Mouse (Mus musculus): Measurements from ENCODE around the gene Mrps35. TPM values are rescaled to one million over a fixed set of nuclear protein-coding genes. Genes with fewer than 3 reads are reported as not detected.

Mrps35 gene
- total and polyA plus RNA-seq, 2 experiments from 2014 or later, result 17.6 to 196 TPM

DNA sequence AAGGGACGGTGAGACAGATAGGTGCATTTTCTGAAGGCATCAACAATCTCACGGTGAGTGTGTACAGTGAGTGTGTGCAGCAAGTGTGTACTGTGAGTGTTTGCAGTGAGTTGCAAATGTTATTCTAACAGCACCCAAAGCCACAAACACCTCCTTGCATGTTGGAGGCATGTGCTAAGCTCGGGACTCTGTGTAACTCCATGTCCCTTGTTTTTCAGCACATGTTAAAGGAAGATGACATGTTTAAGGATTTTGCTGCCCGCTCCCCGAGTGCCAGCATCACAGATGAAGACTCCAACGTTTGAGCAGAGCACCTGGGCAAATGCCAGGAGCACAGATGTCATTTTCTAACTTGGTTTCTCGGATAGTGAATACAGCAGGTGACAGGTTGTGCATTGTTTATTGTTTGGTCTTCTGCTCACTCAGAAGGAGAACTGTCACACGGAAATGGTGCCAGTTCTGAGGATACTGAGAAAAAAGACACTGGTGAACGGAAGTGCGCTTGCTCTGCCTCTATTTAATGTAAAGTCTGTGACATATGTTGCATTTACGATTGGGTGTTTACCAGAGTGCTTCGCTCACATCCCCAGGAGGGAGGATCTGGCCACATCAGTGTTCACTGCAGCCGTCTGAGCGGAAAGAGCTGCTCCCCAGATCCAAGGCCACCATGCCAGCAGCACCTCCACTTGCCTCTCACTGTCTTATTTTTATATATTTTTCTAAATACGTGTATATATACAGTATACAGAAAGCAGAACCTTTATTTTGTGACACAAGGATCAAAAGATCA is 12.3 kb upstream of the Mrps35 start:
- H3K9me3 ChIP-seq (replicated peaks; ENCODE audit: control insufficient read depth, low read length), result no peaks in the 10 kb centered on the region
- no peak overlapping the region for H3K27ac ChIP-seq (ENCODE audit: low read depth)
- 82% methylated on average over 15 of the region's 15 CpGs for WGBS
- H3K4me1 ChIP-seq (ENCODE audit: control insufficient read depth, insufficient read depth), result peaks cover 8% of the 10 kb centered on the region; the same call in 1 of the 2 replicates
- no peak for DNase-seq (ENCODE audit: low spot score)
- no peaks in the 10 kb centered on the region for H3K27me3 ChIP-seq (ENCODE audit: control insufficient read depth, insufficient read depth, low read length)
- TF ChIP-seq CTCF (IDR thresholded peaks at IDR 0.05; ENCODE audit: low read depth) (no peak), EP300 (IDR thresholded peaks at IDR 0.05; ENCODE audit: low read depth) (no peak)
- no peak overlapping the region for H3K4me2 ChIP-seq (ENCODE audit: low read depth, low read length)
- ATAC-seq (ENCODE audit: insufficient read depth, low read depth), result no peak
- no peak overlapping the region for H3K4me3 ChIP-seq (ENCODE audit: low read depth, low read length)
- H3K9ac ChIP-seq (replicated peaks; ENCODE audit: low read depth, low read length), result no peak overlapping the region
- H3K36me3 ChIP-seq (replicated peaks; ENCODE audit: control insufficient read depth, insufficient read depth, low read length), result peaks cover 67% of the 10 kb centered on the region

GRCm38 (mm10) chr6:147032303-147032925 is 10.2 kb upstream of the Mrps35 start, which contains the start of gene Rep15:
Rep15 (plus strand) TSS chr6:147032584.
- Histone ChIP-seq H3K27me3 (ENCODE audit: control insufficient read depth, insufficient read depth, low read length) (no peaks in the 10 kb centered on the region), H3K4me2 (ENCODE audit: low read depth, low read length) (no peak within 1 kb of the TSS), H3K4me3 (ENCODE audit: low read depth, low read length) (no peak within 1 kb of the TSS), H3K9ac (replicated peaks; ENCODE audit: low read depth, low read length) (no peak within 1 kb of the TSS), H3K36me3 (replicated peaks; ENCODE audit: control insufficient read depth, insufficient read depth, low read length) (peaks cover 46% of the 10 kb centered on the region), H3K4me1 (ENCODE audit: control insufficient read depth, insufficient read depth) (peaks cover 8% of the 10 kb centered on the region; the same call in 1 of the 2 replicates), H3K27ac (ENCODE audit: low read depth) (no peak within 1 kb of the TSS), H3K9me3 (replicated peaks; ENCODE audit: control insufficient read depth, low read length) (no peaks in the 10 kb centered on the region)
- ATAC-seq (ENCODE audit: insufficient read depth, low read depth), result no peak
- TF ChIP-seq EP300 (IDR thresholded peaks at IDR 0.05; ENCODE audit: low read depth) (no peak), CTCF (IDR thresholded peaks at IDR 0.05; ENCODE audit: low read depth) (no peak)
- no peak for DNase-seq (ENCODE audit: low spot score)
- WGBS, result 63% methylated on average over 13 of the region's 13 CpGs

- Histone ChIP-seq H3K4me1 (ENCODE audit: control insufficient read depth, insufficient read depth) (peaks cover 20% of the 10 kb centered on the region), H3K27me3 (ENCODE audit: control insufficient read depth, insufficient read depth, low read length) (no peaks in the 10 kb centered on the region), H3K9ac (replicated peaks; ENCODE audit: low read depth, low read length) (peak overlapping the region; percentile 93), H3K9me3 (replicated peaks; ENCODE audit: control insufficient read depth, low read length) (no peaks in the 10 kb centered on the region), H3K4me2 (ENCODE audit: low read depth, low read length) (peak overlapping the region; percentile 69), H3K27ac (ENCODE audit: low read depth) (peak overlapping the region; percentile 90; the same call in 1 of the 2 replicates), H3K4me3 (ENCODE audit: low read depth, low read length) (peak overlapping the region; percentile 90), H3K36me3 (replicated peaks; ENCODE audit: control insufficient read depth, insufficient read depth, low read length) (peaks cover 28% of the 10 kb centered on the region)
- TF ChIP-seq EP300 (IDR thresholded peaks at IDR 0.05; ENCODE audit: low read depth) (no peak), CTCF (IDR thresholded peaks at IDR 0.05; ENCODE audit: low read depth) (no peak)
- 35% methylated on average over 7 of the region's 7 CpGs for WGBS
- ATAC-seq (ENCODE audit: insufficient read depth, low read depth), result no peak
- no peak for DNase-seq (ENCODE audit: low spot score)
Measured at GRCm38 (mm10) chr6:147043633-147044032, 1.1 kb downstream of the Mrps35 start.

GRCm38 (mm10) chr6:147049239-147049805 is 6.8 kb downstream of the Mrps35 start:
- DNase-seq (ENCODE audit: low spot score), result no peak
- H3K27me3 ChIP-seq (ENCODE audit: control insufficient read depth, insufficient read depth, low read length), result no peaks in the 10 kb centered on the region
- H3K36me3 ChIP-seq (replicated peaks; ENCODE audit: control insufficient read depth, insufficient read depth, low read length), result peaks cover 80% of the 10 kb centered on the region
- H3K4me3 ChIP-seq (ENCODE audit: low read depth, low read length), result no peak overlapping the region
- peaks cover 5% of the 10 kb centered on the region; the same call in 1 of the 2 replicates for H3K4me1 ChIP-seq (ENCODE audit: control insufficient read depth, insufficient read depth)
- TF ChIP-seq CTCF (IDR thresholded peaks at IDR 0.05; ENCODE audit: low read depth), result no peak
- no peak for TF ChIP-seq EP300 (IDR thresholded peaks at IDR 0.05; ENCODE audit: low read depth)
- H3K4me2 ChIP-seq (ENCODE audit: low read depth, low read length), result no peak overlapping the region
- no peak overlapping the region for H3K9ac ChIP-seq (replicated peaks; ENCODE audit: low read depth, low read length)
- no peak overlapping the region for H3K27ac ChIP-seq (ENCODE audit: low read depth)
- 93% methylated on average over 13 of the region's 13 CpGs for WGBS
- no peak for ATAC-seq (ENCODE audit: insufficient read depth, low read depth)
- H3K9me3 ChIP-seq (replicated peaks; ENCODE audit: control insufficient read depth, low read length), result no peaks in the 10 kb centered on the region

GRCm38 (mm10) chr6:147051666-147052065 is 9.1 kb downstream of the Mrps35 start:
- WGBS, result 91% methylated on average over 8 of the region's 8 CpGs
- ATAC-seq (ENCODE audit: insufficient read depth, low read depth), result no peak
- Histone ChIP-seq H3K4me1 (ENCODE audit: control insufficient read depth, insufficient read depth) (no peaks in the 10 kb centered on the region), H3K27ac (ENCODE audit: low read depth) (no peak overlapping the region), H3K4me2 (ENCODE audit: low read depth, low read length) (no peak overlapping the region), H3K27me3 (ENCODE audit: control insufficient read depth, insufficient read depth, low read length) (no peaks in the 10 kb centered on the region), H3K4me3 (ENCODE audit: low read depth, low read length) (no peak overlapping the region), H3K9ac (replicated peaks; ENCODE audit: low read depth, low read length) (no peak overlapping the region), H3K9me3 (replicated peaks; ENCODE audit: control insufficient read depth, low read length) (no peaks in the 10 kb centered on the region), H3K36me3 (replicated peaks; ENCODE audit: control insufficient read depth, insufficient read depth, low read length) (peaks cover 94% of the 10 kb centered on the region)
- no peak for DNase-seq (ENCODE audit: low spot score)
- TF ChIP-seq EP300 (IDR thresholded peaks at IDR 0.05; ENCODE audit: low read depth), result no peak
